In genomic region chr17:45151312-45151929, GRCm38 (mm10) we compare ENCODE assay signal across 20 mouse cellular contexts.
"Had no signal": no experiment of that assay in that cellular context is flagged by ENCODE, and none has a peak within 500 bp of the region (broad histone marks: within the 10 kb centered on the region; RNA-seq: fewer than 3 reads in every experiment).

No protein-coding gene starts in this region.

- DNase-seq: kidney, adult 11 months; kidney, adult 8-10 months; kidney, postnatal 25 days; layer of hippocampus, adult 9-11 months; liver, postnatal 0 days; lung, embryonic 14.5 days; right cerebral cortex, adult 18-20 months; right cerebral cortex, postnatal 14 days; right cerebral cortex, postnatal 4 days; thymus, postnatal 25 days had no signal

- H3K9ac ChIP-seq: kidney, embryonic 15.5 days; liver, embryonic 14.5 days; liver, postnatal 0 days; lung, embryonic 14.5 days; midbrain, embryonic 13.5 days; stomach, embryonic 15.5 days had no signal

- H3K4me3 ChIP-seq: kidney, embryonic 15.5 days; layer of hippocampus, adult 2 months; megakaryocyte, embryonic 14.5 days; midbrain, embryonic 10.5 days; midbrain, embryonic 13.5 days; myocyte; stomach, embryonic 15.5 days had no signal

- H3K4me2 ChIP-seq: kidney, embryonic 15.5 days; liver, embryonic 11.5 days; lung, embryonic 14.5 days; midbrain, embryonic 13.5 days; stomach, embryonic 15.5 days had no signal

- H3K4me1 ChIP-seq: kidney, embryonic 15.5 days; midbrain, embryonic 13.5 days; stomach, embryonic 15.5 days had no signal

- H3K27ac ChIP-seq: kidney, embryonic 15.5 days; layer of hippocampus, adult 2 months; liver, embryonic 14.5 days; midbrain, embryonic 10.5 days; midbrain, embryonic 13.5 days; stomach, embryonic 15.5 days had no signal

- H3K27me3 ChIP-seq: kidney, embryonic 15.5 days; midbrain, embryonic 13.5 days; stomach, embryonic 15.5 days had no signal

- ATAC-seq: liver, postnatal 0 days; lung, postnatal 0 days had no signal

- H3K9me3 ChIP-seq: kidney, embryonic 15.5 days; midbrain, embryonic 10.5 days; midbrain, embryonic 13.5 days; stomach, embryonic 15.5 days had no signal

- H3K36me3 ChIP-seq: kidney, embryonic 15.5 days; midbrain, embryonic 10.5 days; midbrain, embryonic 13.5 days; stomach, embryonic 15.5 days had no signal
